Mouse (Mus musculus) limb, embryonic 12.5 days (tissue): ENCODE measurements around the gene Zdhhc16. TPM values are rescaled to one million over a fixed set of nuclear protein-coding genes. Genes with fewer than 3 reads are reported as not detected.
"Not testable (repeated sequence)": the region's sequence is repeated elsewhere in the genome, so short reads cannot be mapped to it uniquely, and the experiment has no call there.

Experiments used
- ATAC-seq: fragments of 200-750 bp; cut with Nextera tagmentation; 2 replicates; pipeline ENCODE4 v1.8.0; 2017; ENCODE audit warnings: low read depth, moderate TSS enrichment; ENCODE audit not compliant: insufficient number of reproducible peaks, insufficient read depth, low FRiP score, low TSS enrichment
- H3K27ac ChIP-seq: fragments of 300-500 bp; sonication (generic); 2 replicates; pipeline ENCODE4 v1.5.1; 2016; ENCODE audit warnings: mild to moderate bottlenecking, moderate library complexity
- H3K27me3 ChIP-seq: fragments of 300-500 bp; sonication (generic); 2 replicates; pipeline ENCODE4 v1.6.1; 2016; ENCODE audit warnings: mild to moderate bottlenecking, moderate library complexity
- H3K36me3 ChIP-seq: fragments of 300-500 bp; sonication (generic); 2 replicates; pipeline ENCODE4 v1.6.1; 2016; ENCODE audit warnings: mild to moderate bottlenecking, moderate library complexity
- H3K4me1 ChIP-seq: fragments of 300-500 bp; sonication (generic); replicated peaks from 2 replicates; pipeline ENCODE4 v1.6.1; 2016
- H3K4me2 ChIP-seq: fragments of 300-500 bp; sonication (generic); 2 replicates; pipeline ENCODE4 v1.6.1; 2016; ENCODE audit warnings: mild to moderate bottlenecking, moderate library complexity
- H3K4me3 ChIP-seq: fragments of 300-500 bp; sonication (generic); replicated peaks from 2 replicates; pipeline ENCODE4 v1.5.1; 2016; ENCODE audit warnings: mild to moderate bottlenecking
- H3K9ac ChIP-seq: fragments of 300-500 bp; sonication (generic); replicated peaks from 2 replicates; pipeline ENCODE4 v1.6.1; 2016; ENCODE audit warnings: mild to moderate bottlenecking, moderate library complexity
- H3K9me3 ChIP-seq: fragments of 300-500 bp; sonication (generic); 2 replicates; pipeline ENCODE4 v1.6.1; 2016; ENCODE audit warnings: mild to moderate bottlenecking, moderate library complexity
- WGBS: fragments of 180-500 bp; shearing (Covaris S2); methylation state at CpG from one replicate; pipeline ENCODE4 v1.1.7; 2016; 5-methylcytosine and 5-hydroxymethylcytosine counted together
- polyA plus RNA-seq: library from polyadenylated mRNA; unstranded; fragments of >200 nt; fragmentation: Nextera tagmentation; extraction: Ambion mirVana; gene quantifications from 2 replicates; pipeline ENCODE4 v1.2.1, GENCODE M21; 2016

Zdhhc16 gene
- polyA plus RNA-seq, 1 experiment from 2014 or later = 87.6 TPM

DNA sequence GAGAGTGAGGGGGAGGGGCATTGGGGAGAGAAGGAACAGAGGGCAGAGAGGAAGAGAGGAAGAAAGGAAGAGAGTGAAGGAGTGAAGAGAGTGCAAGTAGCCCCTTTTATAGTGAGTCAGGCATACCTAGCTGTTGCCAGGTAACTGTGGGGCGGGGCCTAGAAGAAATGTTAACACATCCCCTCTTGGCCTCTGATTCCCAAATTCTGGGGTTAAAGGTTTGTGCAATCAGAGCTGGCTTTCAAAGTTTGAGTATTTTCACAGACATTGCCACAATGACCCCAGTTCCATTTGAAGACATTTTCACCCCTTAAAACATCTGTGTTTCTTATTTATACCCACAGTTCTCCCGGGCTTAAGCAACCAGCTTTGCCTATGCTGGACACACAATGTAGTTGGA, 28.0 kb upstream of the Zdhhc16 start:
- Histone ChIP-seq H3K36me3 (no peaks in the 10 kb centered on the region), H3K4me3 (no peak overlapping the region), H3K9ac (no peak overlapping the region), H3K4me2 (no peak overlapping the region), H3K4me1 (no peaks in the 10 kb centered on the region), H3K27me3 (no peaks in the 10 kb centered on the region), H3K9me3 (no peaks in the 10 kb centered on the region), H3K27ac (no peak overlapping the region)
- ATAC-seq = no peak
- WGBS = 90% methylated on average over 2 of the region's 2 CpGs

GRCm38 (mm10) chr19:41906311-41907078, 26.8 kb upstream of the Zdhhc16 start:
- H3K4me3 ChIP-seq = no peak overlapping the region
- H3K9me3 ChIP-seq = no peaks in the 10 kb centered on the region
- H3K9ac ChIP-seq = no peak overlapping the region
- no peaks in the 10 kb centered on the region for H3K36me3 ChIP-seq
- H3K27me3 ChIP-seq = no peaks in the 10 kb centered on the region
- ATAC-seq = no peak
- no peaks in the 10 kb centered on the region for H3K4me1 ChIP-seq
- no peak overlapping the region for H3K4me2 ChIP-seq
- no peak overlapping the region for H3K27ac ChIP-seq
- WGBS = 56% methylated on average over 6 of the region's 6 CpGs

DNA sequence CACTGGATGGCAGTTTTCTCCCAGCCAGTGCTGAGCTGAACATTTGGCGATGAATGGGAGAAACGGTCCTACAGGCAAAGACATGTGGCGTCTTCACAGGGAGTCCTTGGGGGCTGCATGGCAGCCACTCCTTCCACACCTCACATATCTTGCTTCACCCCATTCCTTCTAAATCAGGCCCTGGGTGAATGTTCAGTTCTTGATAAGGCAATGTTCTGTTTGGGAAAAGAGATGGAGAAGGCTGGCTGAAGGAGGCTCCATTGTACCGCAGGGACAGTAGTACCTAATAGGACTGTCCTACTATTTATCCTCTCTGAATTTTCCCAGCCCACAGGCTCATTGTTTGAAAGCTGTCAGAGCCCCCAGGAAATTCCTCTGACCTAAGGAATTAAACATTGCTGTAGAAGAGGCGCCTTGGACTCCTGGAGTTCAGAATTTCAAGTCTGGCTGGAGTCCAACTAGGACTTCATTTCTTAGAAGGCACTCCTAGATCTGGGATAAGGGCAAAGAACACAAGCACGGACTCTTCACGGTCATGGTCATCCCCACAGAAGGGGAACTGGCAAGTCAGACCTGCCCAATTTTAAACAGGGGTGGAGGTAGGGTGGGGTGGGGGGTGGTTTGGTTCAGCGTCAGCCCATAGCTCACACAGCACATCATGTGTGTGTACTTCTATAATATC, 26.1 kb upstream of the Zdhhc16 start:
- Histone ChIP-seq H3K36me3 (no peaks in the 10 kb centered on the region), H3K4me2 (no peak overlapping the region), H3K4me1 (no peaks in the 10 kb centered on the region), H3K27me3 (no peaks in the 10 kb centered on the region), H3K4me3 (no peak overlapping the region), H3K9me3 (no peaks in the 10 kb centered on the region), H3K9ac (no peak overlapping the region), H3K27ac (no peak overlapping the region)
- no peak for ATAC-seq
- 63% methylated on average over 8 of the region's 8 CpGs for WGBS

DNA sequence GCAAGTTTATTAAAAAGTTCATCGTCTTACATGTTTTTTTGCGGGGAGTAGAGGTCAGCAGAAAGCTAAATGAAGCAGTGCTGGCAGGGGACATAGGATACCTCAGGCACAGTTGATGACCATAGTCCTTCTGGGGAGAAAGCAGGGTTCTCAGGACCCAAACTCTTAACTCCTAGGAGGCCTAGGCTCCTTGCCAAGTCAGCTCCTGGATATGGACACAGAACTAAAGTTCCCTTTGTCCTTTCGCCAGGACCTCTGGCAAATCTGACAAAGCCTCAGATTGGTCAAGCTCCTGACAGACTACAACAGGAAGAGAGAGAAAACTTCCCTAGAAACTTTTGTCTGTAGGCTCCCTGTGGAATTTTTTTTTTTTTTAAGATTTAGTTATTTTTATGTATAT, 24.5 kb upstream of the Zdhhc16 start:
- no peaks in the 10 kb centered on the region for H3K27me3 ChIP-seq
- no peak for ATAC-seq
- H3K4me3 ChIP-seq = no peak overlapping the region
- no peaks in the 10 kb centered on the region for H3K36me3 ChIP-seq
- no peak overlapping the region for H3K4me2 ChIP-seq
- no peaks in the 10 kb centered on the region for H3K9me3 ChIP-seq
- H3K4me1 ChIP-seq = peaks cover 10% of the 10 kb centered on the region
- no peak overlapping the region for H3K27ac ChIP-seq
- WGBS = 91% methylated on average over 3 of the region's 3 CpGs
- H3K9ac ChIP-seq = no peak overlapping the region

- WGBS = 90% methylated on average over 2 of the region's 2 CpGs
- H3K9me3 ChIP-seq = no peaks in the 10 kb centered on the region
These were observed 22.9 kb upstream of the Zdhhc16 start for GRCm38 (mm10) chr19:41910396-41910795.

DNA sequence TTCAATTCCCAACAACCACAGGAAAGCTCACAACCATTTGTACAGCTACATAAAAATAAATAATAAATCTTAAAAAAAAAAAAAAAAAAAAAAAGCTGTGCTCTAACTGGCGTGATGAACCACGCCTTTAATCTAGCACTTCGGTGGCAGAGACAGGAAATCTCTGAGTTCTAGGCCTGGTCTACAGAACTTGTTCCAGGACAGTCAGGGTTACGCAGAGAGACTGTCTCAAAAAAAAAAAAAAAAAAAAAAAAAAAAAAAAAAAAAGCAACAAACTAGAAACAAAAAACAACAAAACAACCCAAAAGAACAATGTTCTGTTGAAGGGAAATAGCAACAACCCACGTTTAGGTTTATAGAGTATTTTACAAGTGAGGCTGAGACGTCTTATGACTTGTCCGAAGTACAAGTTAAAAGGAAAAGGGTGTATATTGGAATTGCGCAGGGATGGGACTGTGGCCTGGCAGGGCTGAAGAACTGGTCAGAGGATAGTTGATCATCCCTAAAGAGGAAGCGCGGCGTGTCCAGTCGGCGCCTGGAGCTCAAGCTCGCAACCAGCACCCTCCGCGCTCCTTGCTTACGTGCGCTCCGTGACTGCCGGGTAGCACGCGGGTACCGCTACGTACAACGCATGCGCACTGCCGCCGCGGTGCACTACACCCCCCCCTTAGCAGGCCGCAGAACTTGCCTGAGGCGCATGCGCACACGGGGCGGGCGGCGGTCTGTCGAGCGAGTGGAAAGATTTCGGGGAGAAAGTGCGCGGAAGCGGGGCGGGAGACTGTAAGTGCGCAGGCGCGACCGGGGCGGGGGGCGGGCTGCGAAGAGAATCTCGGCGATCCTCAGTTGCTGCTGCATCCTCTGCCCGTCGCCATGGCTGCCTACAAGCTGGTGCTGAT, 21.9 kb upstream of the Zdhhc16 start, which contains the start of gene Pgam1:
Gene Pgam1, plus strand, starts transcription at position 746 of the 896 bp plus-strand sequence.
- no peaks in the 10 kb centered on the region for H3K9me3 ChIP-seq
- peak within 1 kb of the TSS; percentile 93 for H3K4me2 ChIP-seq
- peak within 1 kb of the TSS; percentile 91 for H3K9ac ChIP-seq
- WGBS = 6% methylated on average over 54 of the region's 54 CpGs
- ATAC-seq = peak; percentile 89
- H3K36me3 ChIP-seq = peaks cover 15% of the 10 kb centered on the region
- H3K27me3 ChIP-seq = no peaks in the 10 kb centered on the region
- H3K4me3 ChIP-seq = peak within 1 kb of the TSS; percentile 93
- H3K27ac ChIP-seq = peak within 1 kb of the TSS; percentile 94
- peaks cover 19% of the 10 kb centered on the region for H3K4me1 ChIP-seq

More at GRCm38 (mm10) chr19:41910396-41910795, 22.9 kb upstream of the Zdhhc16 start:
- no peaks in the 10 kb centered on the region for H3K27me3 ChIP-seq
- H3K4me1 ChIP-seq = peaks cover 19% of the 10 kb centered on the region
- H3K4me2 ChIP-seq = no peak overlapping the region
- H3K4me3 ChIP-seq = no peak overlapping the region
- H3K9ac ChIP-seq = no peak overlapping the region
- ATAC-seq = no peak
- H3K27ac ChIP-seq = no peak overlapping the region
- peaks cover 6% of the 10 kb centered on the region; the same call in 1 of the 2 replicates for H3K36me3 ChIP-seq

GRCm38 (mm10) chr19:41912121-41913080, 20.9 kb upstream of the Zdhhc16 start:
- Histone ChIP-seq H3K9ac (peak overlapping the region; percentile 91), H3K27me3 (no peaks in the 10 kb centered on the region), H3K4me1 (peaks cover 19% of the 10 kb centered on the region), H3K4me3 (peak overlapping the region; percentile 93), H3K27ac (peak overlapping the region; percentile 94), H3K9me3 (no peaks in the 10 kb centered on the region), H3K36me3 (peaks cover 24% of the 10 kb centered on the region), H3K4me2 (peak overlapping the region; percentile 93)
- peak; percentile 75 for ATAC-seq
- WGBS = under 1% methylated on average over 53 of the region's 53 CpGs

DNA sequence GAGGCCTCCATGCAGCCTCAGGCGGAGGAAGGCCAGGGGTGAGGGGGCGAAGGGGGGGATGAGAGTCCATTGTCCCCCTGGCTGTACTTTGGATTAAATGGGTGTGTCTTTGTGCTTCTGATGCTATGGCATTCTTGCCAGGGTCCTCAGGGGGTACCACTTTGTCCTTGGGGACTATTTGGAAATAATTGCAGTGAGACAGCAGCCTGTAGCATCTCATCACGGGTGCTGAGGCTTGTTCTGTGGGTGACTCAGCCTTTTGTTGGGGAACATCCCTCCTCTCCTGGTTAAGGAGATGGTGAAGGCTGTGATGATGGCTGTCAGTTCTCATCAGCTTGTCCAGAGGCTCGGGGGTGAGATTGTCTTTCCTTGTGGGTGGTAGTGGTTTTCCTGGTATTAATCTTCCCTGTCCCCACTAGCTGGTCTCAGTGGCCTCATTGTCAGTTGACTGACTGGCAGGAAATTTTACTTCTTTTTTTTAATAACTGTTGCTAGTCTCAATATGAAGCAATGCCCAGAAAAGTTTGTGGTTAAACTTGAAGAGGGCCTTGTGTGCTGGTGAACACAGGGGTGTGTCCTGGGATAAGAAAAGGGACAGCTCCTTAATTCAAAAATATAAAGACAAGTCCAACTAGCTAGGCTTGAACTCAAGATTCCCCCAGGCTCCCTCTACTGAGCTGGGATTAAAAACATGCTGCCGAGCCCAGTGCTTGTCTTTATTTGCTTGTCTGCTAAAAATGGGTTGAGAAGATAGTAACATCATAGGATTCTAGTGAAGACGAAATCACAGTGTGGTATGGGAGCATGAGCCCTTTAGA, 19.3 kb upstream of the Zdhhc16 start:
- peak overlapping the region; percentile 93 for H3K4me3 ChIP-seq
- 61% methylated on average over 6 of the region's 6 CpGs for WGBS
- peaks cover 31% of the 10 kb centered on the region for H3K36me3 ChIP-seq
- no peaks in the 10 kb centered on the region for H3K27me3 ChIP-seq
- no peak for ATAC-seq
- H3K9ac ChIP-seq = peak overlapping the region; percentile 91
- H3K4me2 ChIP-seq = peak overlapping the region; percentile 93
- no peaks in the 10 kb centered on the region for H3K9me3 ChIP-seq
- H3K4me1 ChIP-seq = peaks cover 19% of the 10 kb centered on the region
- no peak overlapping the region for H3K27ac ChIP-seq

GRCm38 (mm10) chr19:41914592-41914882, 18.7 kb upstream of the Zdhhc16 start:
- Histone ChIP-seq H3K36me3 (peaks cover 37% of the 10 kb centered on the region), H3K4me3 (peak overlapping the region; percentile 93), H3K4me2 (peak overlapping the region; percentile 93), H3K4me1 (peaks cover 19% of the 10 kb centered on the region)
- H3K27ac ChIP-seq, H3K9me3 ChIP-seq, H3K27me3 ChIP-seq, ATAC-seq, H3K9ac ChIP-seq: not testable (repeated sequence)

DNA sequence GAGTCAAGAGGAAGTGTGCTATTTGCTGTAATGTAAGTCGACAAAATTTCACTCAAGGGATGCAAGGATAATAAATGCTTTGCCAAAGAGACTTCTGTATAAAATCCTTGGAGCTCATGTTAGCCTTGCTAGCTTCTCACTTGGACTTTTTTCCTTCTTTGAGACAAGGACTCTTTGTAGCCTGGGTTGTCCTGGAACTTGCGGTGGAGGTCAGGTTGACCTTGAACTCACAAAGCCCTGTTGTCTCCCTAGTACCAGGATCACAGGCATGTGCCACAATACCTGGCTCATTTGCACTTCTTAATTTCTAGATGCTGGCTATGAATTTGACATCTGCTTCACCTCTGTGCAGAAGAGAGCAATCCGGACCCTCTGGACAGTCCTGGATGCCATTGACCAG, 18.0 kb upstream of the Zdhhc16 start:
- Histone ChIP-seq H3K4me2 (no peak overlapping the region), H3K27ac (no peak overlapping the region), H3K9me3 (no peaks in the 10 kb centered on the region), H3K36me3 (peaks cover 43% of the 10 kb centered on the region), H3K4me1 (peaks cover 19% of the 10 kb centered on the region), H3K27me3 (no peaks in the 10 kb centered on the region), H3K9ac (no peak overlapping the region), H3K4me3 (no peak overlapping the region)
- no peak for ATAC-seq
- WGBS = 86% methylated on average over 3 of the region's 3 CpGs
